Comparison of ENCODE assay signal across 21 mouse cellular contexts in the genomic region with DNA sequence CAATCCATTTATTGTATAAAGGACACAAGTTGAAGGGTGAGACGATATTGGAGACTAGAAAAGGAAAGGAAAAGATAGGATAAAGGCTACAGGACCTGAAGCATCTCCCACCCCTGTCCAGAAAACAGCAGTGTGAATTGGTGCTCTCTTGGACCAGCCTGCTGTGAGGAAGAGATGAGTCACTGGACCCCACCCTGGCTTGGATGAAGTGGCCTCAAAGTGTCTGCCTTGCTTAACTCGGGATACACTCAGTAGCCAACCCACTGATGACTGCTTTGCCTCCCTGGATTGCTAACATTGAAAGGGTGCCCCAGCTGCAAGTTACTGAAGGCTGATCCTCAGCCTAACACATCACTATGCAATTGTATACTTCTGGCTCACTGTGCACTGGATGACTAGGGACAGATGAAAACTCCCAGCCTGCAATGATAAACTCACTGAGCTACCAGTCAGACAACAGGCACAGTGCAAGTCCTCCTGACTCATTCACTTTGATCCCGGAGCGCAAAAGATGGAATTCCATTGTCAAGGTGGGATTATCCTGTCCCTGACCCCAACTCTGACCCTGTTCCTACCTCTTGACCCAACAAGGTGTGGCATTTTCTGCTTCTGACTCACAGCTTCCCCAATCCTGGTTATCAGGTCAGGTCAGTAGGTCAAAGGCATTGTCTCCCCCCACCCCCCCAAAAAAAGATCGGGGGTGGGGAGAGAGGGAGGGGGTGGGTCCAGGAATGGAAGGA. TPM values are rescaled to one million over a fixed set of nuclear protein-coding genes. Genes with fewer than 3 reads are reported as not detected.
A peak's percentile ranks its signal among the peaks of the same experiment; 100 is the strongest.
DNase-seq lines count a peak whose midpoint lies in the region; ATAC-seq and TF ChIP-seq lines count a peak whose summit lies in the region.
"Had no signal": no experiment of that assay in that cellular context is flagged by ENCODE, and none has a peak within 500 bp of the region (broad histone marks: within the 10 kb centered on the region; RNA-seq: fewer than 3 reads in every experiment).

No protein-coding gene starts in this region.

- no peak overlapping the region for H3K27ac ChIP-seq in lung, postnatal 0 days (ENCODE audit: low read length)
- H3K27ac ChIP-seq: hindbrain, embryonic 13.5 days; limb, embryonic 12.5 days; liver, embryonic 12.5 days; midbrain, embryonic 10.5 days had no signal

- no peak overlapping the region for H3K4me2 ChIP-seq in lung, postnatal 0 days (replicated peaks; ENCODE audit: low read depth, low read length)
- H3K4me2 ChIP-seq: heart, embryonic 11.5 days; hindbrain, embryonic 13.5 days; limb, embryonic 12.5 days; liver, embryonic 12.5 days had no signal

- no peaks in the 10 kb centered on the region for H3K27me3 ChIP-seq in lung, postnatal 0 days (replicated peaks; ENCODE audit: insufficient read depth, low read length)
- H3K27me3 ChIP-seq: hindbrain, embryonic 13.5 days; limb, embryonic 12.5 days; liver, embryonic 12.5 days had no signal

- no peaks in the 10 kb centered on the region for H3K36me3 ChIP-seq in lung, postnatal 0 days (ENCODE audit: insufficient read depth, low read length)
- H3K36me3 ChIP-seq: hindbrain, embryonic 13.5 days had no signal

- WGBS in lung, postnatal 0 days = 67% methylated on average over 5 of the region's 5 CpGs

- ATAC-seq in lung, postnatal 0 days = no peak
- ATAC-seq: liver, embryonic 12.5 days had no signal

- H3K9ac ChIP-seq in lung, postnatal 0 days (replicated peaks; ENCODE audit: low read depth) = no peak overlapping the region
- H3K9ac ChIP-seq: hindbrain, embryonic 13.5 days; limb, embryonic 12.5 days; liver, embryonic 12.5 days had no signal

- no peak for TF ChIP-seq CTCF in lung, postnatal 0 days (IDR thresholded peaks at IDR 0.05)

- peak; percentile 34 for DNase-seq in adrenal gland, postnatal 14 days
- no peak for DNase-seq in adrenal gland, adult 18-20 months (ENCODE audit: low spot score in 2 of 2)
- DNase-seq in thymus, postnatal 0 days (ENCODE audit: low spot score) = peak; percentile 1
- no peak for DNase-seq in thymus, postnatal 36 days
- DNase-seq in NIH3T3 (ENCODE audit: low read depth) = peak; percentile 72
- DNase-seq in skeletal muscle tissue, adult 2 months (ENCODE audit: low read depth, low spot score) = peak; percentile 23
- no peak for DNase-seq in cerebellum, postnatal 10 days
- no peak for DNase-seq in lung, postnatal 0 days (ENCODE audit: low spot score)
- DNase-seq: B cell, adult 2 months; cerebellum, adult 2 months; kidney, adult 9 months; kidney, postnatal 36 days; lung, adult 2 months; lung, postnatal 4 days; right cerebral cortex, postnatal 4 days; thymus, postnatal 4 days had no signal

- no peaks in the 10 kb centered on the region for H3K9me3 ChIP-seq in lung, postnatal 0 days (ENCODE audit: low read length)
- H3K9me3 ChIP-seq: hindbrain, embryonic 13.5 days; limb, embryonic 12.5 days; liver, embryonic 12.5 days; midbrain, embryonic 10.5 days had no signal

- no peak for TF ChIP-seq EP300 in lung, postnatal 0 days (IDR thresholded peaks at IDR 0.05)

- no peaks in the 10 kb centered on the region for H3K4me1 ChIP-seq in lung, postnatal 0 days (ENCODE audit: insufficient read depth, low read depth, low read length)
- H3K4me1 ChIP-seq: hindbrain, embryonic 13.5 days; limb, embryonic 12.5 days had no signal

- no peak overlapping the region for H3K4me3 ChIP-seq in lung, postnatal 0 days (ENCODE audit: low read depth, low read length)
- H3K4me3 ChIP-seq: hindbrain, embryonic 13.5 days; limb, embryonic 12.5 days; liver, embryonic 12.5 days; midbrain, embryonic 10.5 days had no signal

RNA-seq across cellular contexts. Expression of a gene that starts 6.8 kb away (rescaled TPM):
- total RNA-seq in adrenal gland, postnatal 14 days (2021) = 193 and 208 TPM in 2 replicates
- 100 to 1,000 TPM; 156 to 299 TPM for total RNA-seq in adrenal gland, adult 18-20 months (2021)
- polyA plus RNA-seq in thymus, postnatal 0 days (2015; fragmentation: Nextera tagmentation; extraction: Ambion mirVana) = 129 TPM in 2 replicates
- polyA plus RNA-seq in lung, postnatal 0 days (2015; fragmentation: Nextera tagmentation; extraction: Ambion mirVana) = 60.2 and 63.9 TPM in 2 replicates

Comparison
In these comparisons a context has a peak if more than half of its experiments do, and no peak if none do; other contexts are left out.
1. DNase-seq: peak in adrenal gland, postnatal 14 days (single experiment), thymus, postnatal 0 days (single experiment), NIH3T3 (single experiment) and skeletal muscle tissue, adult 2 months (single experiment); none in adrenal gland, adult 18-20 months (0 of 2), thymus, postnatal 36 days (0 of 2), cerebellum, postnatal 10 days (0 of 2) and lung, postnatal 0 days (single experiment).